Mouse (Mus musculus) testis, adult 2 months (tissue): ENCODE measurements around the gene Zfp612.

Experiments
- CTCF ChIP-seq: fragments of 200-500 bp; IDR thresholded peaks from 2 replicates; pipeline ENCODE4 v1.5.1; 2012; ENCODE audit warnings: low read depth, mild to moderate bottlenecking, inconsistent platforms, low read length, moderate library complexity; ENCODE audit not compliant: control insufficient read depth, insufficient read depth, insufficient replicate concordance
- POLR2A ChIP-seq: fragments of 200-500 bp; IDR thresholded peaks from 2 replicates; pipeline ENCODE4 v1.6.1; 2012; ENCODE audit warnings: low read depth, mild to moderate bottlenecking, inconsistent platforms, low read length, moderate library complexity; ENCODE audit not compliant: control insufficient read depth

DNA sequence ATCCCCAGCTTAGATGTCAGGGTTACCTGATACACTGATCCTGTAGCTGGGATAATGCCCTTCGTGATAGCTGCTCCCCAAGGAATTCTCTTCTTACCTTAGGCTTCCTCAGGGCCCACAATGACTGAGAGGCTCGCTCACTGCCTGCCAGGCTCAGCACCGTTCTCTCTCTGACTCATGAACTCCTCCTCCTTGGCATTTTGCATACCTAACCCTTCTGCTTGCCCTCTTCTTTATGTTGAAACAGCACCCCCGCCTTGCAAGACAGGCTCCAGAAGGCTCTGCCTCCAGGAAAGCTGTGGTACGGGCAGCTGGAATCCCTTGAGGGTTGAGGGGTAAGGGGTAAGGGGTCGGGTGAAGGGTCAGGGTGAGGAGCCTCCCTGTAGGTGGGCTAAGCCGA is 40.3 kb upstream of the Zfp612 start:
- TF ChIP-seq CTCF (no peak), POLR2A (no peak)
